Mouse (Mus musculus) ES-CJ7 (cell line): ENCODE measurements at regions not wholly inside any gene's neighbourhood (a gene's known extent, or its start where the extent isn't known, plus 50 kb on each side); places are given as distances from the start of the nearest gene placed in this dataset.
A peak's percentile ranks its signal among the peaks of the same experiment; 100 is the strongest.

ENCODE experiments used
- DNase-seq: peaks from one replicate; pipeline ENCODE4 v3.0.0; 2011; ENCODE audit warnings: low read depth, low spot score

DNA sequence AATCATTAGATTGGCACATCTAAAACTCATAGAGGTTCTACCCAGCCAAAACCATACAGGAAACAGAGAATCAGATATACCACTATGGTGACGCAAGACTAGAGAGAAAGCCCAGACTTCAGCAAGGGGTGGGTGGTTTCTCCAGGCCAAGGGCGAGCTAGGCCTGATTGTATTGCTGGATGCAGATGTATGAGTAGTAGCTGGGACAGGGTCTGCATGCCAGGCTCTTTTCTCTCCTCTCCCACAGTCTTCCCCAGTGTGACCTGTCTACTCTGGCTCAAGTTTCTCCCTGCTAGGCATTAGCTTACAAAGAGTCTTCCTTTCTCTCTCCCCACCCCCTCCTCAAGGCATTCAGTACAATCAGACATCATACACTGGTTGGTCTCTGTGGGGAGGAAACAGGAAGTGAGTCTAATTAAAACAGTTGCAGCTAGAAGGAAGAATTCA is 181.8 kb upstream of the Sesn3 start:
- DNase-seq, result no peak

DNA sequence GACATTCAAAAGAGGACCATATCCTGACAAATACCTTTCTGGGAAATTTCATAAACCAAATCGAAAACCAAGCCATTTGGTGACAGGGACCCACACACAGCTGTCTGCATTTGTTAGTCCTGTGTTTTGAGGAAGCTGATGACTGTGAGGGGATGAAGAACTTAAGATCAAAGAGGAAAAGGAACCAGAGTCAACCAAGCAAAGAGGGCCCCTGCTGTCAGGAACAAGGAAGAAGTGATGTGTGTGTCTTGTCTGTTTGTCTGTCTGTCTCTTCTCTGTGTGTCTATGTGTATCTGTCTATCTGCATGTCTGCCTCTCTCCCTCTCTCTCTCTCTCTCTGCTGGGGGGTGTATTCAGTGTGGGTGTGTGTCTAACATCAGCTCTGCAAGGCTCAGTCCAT is 171.3 kb upstream of the Sesn3 start:
- no peak for DNase-seq

DNA sequence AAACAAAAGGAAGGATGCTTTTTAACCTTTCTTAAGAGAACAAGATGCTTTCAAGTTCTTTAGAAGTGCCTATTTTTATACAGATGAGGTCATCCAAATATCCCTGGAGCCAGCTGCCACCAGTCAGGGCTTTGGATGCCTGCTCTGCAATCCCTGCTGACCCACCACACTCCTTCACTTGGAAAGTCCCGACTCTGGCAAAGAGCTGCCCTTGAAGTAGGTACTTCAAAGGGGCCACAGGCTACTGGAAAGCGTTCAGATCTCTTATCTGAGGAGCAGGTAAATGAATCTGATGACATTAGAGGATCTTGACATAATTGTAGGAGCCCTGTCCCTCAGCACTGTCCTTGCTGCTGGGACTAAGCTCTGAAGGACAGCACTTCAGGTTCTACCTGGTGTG is 169.9 kb upstream of the Sesn3 start:
- DNase-seq, result no peak

DNA sequence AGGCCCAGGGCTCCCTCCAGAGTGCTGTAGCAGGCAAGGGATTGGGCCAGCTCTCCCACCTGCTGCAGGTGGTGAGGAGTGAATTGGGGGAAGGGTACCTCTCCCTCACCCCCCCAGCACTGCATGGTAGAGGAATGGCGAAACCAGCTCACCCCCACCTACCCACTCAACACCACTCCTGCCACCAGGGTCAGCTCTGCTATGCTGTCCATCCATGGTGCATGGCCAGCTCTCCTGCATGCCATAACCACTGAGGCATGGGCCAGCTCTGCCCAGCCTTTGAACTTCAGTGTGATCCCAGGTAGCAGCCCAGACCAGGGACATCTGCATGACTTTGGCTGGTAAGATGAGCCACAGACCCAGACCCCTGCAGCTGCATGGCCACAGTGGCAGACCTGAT is 168.5 kb upstream of the Sesn3 start:
- no peak for DNase-seq

DNA sequence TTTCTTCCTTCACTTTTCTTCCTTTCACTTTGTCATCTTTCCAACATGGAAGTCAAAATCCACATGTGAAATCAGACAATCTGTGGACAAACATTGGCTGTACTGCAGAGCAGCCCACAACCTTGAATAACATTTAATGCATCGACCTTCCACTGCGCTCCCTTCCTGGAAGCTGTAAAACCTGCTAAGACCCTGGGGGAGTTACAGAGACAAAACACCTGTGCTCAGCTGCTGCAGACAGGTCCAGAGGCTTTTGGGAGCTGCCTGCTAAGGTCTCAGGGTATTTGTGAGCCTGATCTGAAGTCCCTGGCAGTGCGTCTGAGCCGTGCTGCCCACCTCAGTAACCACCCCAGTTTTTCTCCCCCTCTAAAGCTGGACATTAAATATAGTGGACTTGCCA is 166.1 kb upstream of the Sesn3 start:
- DNase-seq, result no peak

DNA sequence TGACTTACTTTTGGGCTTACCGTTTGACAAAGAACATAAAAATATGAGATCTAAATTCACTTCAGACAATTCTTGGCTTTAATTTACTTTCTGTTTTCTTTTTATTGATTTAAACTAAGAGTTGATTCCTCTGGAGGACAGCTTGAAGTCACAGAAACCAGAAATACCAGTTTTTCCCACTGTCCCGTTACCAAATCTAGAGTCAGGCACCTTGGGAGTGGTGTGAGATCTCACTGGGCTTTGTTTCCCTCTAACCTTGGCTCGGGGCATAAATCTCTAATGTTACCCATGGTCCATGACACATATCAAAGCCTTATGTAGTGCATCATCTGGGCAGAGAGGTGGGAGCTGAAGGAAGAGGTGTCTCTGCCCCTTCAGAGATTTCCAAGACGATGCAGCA is 165.4 kb upstream of the Sesn3 start:
- DNase-seq, result no peak

DNA sequence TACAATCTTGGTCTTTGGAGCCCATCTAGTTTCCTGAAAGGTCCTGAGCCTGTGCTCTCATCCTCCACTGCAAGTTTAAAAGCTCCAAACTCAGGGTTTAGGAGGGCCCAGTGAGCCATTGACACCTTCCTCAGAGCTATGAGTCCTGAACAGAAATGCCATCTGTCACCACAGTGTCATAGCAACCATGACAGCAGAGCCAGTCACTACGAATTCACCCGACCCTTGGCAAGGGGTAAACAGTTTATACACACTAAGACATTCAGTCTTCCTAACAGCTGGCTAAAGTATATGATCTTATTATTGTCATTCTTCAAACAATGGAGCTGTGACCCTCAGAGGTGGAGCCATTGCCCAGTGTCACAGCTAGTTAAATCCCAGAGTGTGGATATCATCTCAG is 163.2 kb upstream of the Sesn3 start:
- no peak for DNase-seq

DNA sequence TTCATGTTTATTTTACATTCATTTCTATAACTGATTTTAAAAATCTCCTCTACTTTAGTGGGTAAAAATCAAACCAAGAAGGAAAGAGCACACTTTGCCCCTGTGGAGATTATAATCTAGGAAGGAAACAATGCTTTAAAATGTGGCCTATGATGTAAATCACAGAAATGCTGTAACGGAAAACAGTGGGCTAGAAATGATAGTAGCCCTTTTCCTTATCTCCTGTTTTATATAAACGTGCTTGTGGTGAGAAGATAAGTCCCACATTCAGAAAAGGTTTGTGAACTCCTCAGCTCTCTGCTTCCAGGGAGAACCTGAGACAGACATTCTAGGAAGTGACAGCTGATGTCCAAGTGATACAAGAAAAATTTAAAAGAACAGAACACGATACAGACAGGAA is 159.3 kb upstream of the Sesn3 start:
- no peak for DNase-seq

DNA sequence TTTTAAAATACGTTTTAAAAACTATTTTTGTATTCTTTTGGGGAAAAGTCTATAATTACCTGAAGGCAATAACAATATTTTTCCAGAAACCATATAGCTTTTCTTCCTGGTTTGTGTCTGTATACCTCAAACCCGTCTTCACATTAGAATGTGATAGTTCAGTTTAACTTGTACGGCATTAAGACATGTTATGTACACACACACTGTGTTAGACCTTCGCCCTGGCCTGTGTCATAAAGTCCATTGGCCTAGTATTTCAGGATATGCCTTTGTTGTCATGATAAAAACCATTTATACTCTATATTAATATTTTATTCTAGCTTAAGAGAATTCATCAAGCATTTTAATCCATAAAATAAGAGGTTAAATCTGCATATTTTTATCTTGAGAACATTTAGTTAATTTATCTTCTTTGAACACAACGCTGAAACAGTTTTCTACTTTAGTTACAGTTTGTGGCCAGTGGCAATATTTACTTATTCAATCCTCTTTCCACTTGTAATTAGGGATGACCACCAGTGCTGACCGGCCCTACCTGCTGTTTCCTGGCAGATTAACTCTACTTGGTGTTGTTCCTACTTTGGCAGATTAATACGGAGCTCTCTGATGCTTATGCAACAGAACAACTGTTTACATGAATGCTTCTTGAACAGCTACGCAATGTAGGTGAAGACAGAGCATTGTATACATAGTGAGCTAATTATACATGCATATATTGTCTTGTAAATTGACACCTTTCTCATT is 158.6 kb upstream of the Sesn3 start:
- DNase-seq, result no peak

DNA sequence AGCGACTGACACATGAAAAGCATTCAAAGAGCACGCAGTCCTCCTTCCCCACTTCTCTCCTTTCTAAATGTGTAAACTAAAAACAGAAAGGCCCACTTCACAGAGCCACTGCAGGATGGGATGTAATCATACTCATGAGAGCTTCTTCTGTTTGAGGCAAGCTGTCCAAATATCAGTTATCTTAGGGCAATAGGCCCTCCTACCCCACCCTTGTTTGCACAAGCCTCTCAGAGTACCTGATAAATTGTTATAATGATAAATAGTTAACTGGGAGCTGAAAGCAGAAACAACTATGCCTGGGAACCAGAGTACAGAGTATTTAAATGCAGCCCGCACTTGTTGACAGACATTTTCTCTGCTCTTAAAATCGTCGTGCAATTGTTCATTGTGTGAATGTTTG is 141.5 kb upstream of the Sesn3 start:
- DNase-seq, result no peak

DNA sequence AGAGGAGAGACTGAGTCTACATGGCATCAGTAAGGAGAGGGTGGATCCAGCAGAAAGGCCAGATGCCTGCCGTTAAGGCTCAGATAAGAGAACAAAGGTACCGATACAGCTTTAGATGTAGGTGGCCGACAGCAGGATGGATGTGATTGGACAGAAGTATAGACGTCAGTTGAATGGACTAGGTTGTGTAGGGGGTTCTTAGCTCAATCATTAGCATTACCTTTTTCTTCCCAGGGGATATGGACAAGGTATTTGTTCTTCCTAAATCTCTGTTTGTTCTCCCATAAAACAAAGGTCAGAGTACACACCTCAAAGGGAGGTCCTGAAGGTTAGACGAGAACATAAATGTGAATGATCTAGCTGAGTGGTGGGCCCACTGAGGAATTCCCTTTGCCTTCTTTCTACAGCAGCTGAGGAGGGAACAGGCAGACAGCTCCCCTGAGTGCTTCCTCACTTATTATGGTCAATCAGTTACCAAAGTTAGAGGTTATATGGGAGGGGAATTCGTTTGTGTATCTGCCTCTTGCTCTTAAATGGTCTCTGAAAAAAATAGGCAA is 139.9 kb upstream of the Sesn3 start:
- DNase-seq, result no peak

DNA sequence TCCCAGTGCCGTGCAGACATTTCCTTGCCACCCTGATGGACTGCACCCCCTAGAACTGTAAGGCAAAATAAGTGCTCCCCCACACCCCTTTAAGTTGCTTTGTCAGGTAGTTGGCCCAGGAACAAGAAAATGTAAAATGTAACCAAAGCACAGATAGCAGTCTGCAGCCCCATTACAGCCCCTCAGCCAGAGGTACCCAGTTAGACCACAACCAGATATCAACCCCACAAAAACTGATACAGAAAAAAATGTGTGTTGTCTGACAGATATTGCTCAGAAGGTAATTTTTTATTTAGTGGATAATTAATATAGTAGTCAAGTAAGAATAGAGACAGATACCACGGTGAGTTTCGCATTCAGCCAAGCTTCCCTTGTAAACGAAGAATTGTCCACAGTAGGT is 133.5 kb upstream of the Sesn3 start:
- DNase-seq, result no peak

DNA sequence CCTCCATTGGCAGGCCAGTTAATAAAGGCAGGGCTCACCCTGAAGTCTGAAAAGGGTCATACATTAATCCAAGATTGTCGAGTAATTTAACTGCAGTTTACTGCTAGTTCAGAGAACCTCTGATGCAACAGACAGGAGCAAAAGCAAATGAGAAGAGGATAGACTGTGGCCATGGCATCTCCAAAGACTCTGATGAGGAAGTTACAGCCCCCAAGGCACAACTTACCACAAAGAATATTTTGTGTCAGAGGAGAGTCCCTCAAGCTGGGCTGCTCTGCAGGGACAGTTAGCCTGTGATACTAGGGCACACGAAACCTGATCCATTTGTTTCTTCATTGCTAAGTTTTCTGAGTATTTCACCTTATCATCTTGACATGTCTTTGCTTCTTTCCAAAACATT is 130.9 kb upstream of the Sesn3 start:
- DNase-seq, result no peak

DNA sequence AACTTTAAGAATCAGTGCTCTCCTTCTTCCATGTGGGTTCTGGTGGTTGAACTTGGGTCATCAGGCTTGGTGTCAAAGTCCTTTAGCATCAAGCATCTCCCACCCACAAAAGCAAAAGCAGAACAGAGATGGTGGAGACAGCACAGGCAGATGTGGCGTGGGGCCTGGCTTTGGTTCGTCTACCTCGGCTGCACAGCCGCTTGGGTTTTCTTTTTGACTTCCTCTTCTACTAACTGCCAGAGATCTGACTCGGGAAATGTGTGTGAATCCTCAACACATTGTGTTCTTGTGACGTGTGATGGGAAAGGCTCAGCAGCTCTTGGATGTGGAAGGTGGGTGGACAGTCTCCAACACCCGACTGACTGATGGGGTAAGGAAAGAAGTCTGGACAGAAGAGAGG is 127.8 kb upstream of the Sesn3 start:
- DNase-seq, result no peak

DNA sequence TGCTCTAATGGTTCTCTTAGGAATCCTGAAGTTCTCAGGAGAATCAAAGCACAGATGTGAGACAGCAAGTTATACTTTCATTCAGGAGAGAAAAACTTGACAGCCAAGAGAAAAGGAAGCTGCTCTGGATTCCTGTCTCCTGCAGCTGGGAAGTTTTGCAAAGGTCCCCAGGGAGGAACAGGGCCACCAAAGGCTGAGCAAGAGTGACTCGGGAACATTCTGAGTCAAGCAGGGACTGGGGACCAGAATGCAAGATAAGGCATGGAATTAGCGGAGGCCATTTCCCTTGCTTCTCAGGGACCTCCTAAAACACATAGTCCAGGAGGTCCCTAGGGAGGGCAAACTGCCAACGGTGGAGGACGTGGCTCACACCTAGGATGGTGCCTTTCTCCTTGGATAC is 127.1 kb upstream of the Sesn3 start:
- DNase-seq, result no peak

DNA sequence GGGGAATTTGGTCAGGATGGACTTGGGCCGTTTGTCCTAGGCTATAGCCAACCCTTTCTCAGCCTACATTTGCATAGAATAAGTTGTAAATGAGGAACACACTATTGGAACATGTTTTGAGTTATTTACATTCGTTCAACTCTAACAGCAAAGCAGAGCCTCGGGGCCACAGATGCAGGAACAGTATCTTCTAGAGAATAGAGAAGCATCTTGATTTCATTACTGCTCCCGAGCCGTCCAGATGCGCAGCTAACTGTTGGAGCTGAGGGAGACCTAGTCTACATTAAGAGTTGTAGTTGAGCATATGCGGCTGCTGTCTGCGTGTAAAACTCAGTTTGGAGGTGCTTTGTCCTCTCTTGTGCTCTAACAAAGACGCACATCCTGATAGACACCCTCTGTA is 124.6 kb upstream of the Sesn3 start:
- no peak for DNase-seq

DNA sequence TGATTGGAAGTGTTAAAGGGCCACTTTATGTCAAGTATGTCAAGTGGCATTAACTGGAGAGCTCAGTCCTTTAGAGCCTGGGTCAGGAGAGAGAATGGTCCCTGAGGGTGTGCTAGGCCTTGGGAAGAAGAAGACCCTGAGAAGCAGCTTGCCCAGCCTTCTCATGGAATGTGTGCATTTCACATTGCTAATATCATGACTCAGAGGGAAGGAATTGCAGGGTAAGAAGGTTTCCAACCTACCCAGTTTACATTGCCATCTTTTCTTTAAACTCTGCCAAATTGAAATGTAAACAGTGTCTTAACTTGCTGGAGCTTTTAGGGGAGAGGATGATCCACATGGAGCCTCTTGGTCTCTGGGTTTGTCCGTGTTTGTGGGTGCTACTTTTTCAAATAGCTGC is 117.9 kb upstream of the Sesn3 start:
- no peak for DNase-seq

DNA sequence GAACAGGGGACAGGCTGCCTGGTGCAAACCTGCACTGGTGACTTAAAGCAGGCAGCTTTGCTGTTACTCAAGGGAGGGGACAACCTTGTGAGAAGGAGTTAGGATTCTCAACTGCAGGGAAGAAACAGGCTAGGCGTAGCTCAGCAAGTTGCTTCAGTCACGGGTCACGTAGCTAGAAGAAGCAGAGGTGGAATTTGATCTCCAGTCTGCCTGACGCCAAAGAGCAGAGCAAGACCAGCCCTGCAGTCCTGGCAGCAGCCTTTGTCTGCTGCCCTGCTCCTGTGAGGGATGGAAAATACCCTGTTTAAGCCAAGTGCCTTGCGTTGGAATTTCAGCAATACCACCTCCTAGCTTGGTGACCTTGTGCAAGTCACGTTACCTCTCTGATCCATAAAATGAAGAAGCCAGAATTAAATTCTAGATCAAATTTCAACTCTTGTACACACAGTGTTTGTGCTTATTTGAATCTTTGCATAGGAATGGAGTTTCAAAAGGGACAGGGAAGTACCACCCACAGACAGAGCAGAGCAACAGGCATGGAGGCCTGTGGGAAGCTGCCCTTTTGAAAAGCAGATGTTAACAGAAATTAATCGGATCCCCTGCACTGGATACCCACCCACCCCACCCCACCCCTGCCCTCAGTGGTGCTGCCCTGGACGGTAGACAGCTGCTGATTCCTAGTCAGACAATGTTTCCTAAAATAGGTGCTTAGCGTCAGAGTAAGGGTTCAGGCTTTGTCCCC is 116.6 kb upstream of the Sesn3 start:
- no peak for DNase-seq

DNA sequence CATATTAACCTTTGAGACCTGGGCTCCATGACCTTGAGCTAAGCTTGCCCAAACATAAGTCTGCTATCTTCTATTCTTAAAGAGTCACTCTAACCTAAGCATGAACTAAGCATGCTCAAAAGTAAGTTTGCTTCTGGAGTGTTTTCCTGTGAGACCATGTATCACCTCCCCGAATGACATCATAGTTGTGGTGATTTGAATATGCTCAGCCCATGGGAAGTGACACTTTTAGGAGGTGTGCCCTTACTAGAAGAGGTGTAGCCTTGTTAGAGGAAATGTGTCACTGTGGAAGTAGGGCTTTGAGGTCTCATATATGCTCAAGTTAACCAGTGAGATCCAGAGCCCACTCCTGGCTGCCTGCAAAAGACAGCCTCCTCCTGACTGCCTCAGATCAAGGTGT is 114.7 kb upstream of the Sesn3 start:
- DNase-seq, result no peak

DNA sequence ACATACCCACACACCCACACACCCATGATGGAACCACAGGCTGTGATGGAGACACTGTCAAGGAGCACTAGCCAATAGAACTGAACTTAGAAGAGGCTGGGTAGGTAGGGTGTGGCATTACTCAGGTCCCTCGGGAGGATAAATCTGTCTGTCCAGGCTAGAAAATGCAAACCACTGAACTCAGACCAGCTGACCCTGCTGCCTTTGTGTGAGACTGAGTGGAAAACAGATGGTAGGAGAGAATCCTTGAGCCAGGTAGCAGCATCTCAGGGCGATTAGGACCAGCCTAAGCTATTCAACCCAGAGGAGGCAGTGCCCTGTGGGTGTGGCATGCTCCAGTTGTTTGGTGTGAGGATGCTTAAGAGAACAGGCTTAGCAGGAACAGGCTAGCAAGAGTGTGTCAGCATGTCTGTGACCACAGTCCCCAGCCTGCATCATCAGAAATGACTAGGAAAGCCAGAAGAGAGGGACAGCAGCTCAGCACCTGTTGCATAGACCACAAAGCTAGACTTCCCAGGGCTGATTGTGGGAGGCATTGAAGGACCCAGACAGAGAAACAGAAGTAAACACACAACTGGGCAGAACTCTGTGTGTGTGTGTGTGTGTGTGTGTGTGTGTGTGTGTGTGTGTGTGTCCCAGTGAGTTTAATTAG is 103.2 kb upstream of the Sesn3 start:
- DNase-seq, result no peak

DNA sequence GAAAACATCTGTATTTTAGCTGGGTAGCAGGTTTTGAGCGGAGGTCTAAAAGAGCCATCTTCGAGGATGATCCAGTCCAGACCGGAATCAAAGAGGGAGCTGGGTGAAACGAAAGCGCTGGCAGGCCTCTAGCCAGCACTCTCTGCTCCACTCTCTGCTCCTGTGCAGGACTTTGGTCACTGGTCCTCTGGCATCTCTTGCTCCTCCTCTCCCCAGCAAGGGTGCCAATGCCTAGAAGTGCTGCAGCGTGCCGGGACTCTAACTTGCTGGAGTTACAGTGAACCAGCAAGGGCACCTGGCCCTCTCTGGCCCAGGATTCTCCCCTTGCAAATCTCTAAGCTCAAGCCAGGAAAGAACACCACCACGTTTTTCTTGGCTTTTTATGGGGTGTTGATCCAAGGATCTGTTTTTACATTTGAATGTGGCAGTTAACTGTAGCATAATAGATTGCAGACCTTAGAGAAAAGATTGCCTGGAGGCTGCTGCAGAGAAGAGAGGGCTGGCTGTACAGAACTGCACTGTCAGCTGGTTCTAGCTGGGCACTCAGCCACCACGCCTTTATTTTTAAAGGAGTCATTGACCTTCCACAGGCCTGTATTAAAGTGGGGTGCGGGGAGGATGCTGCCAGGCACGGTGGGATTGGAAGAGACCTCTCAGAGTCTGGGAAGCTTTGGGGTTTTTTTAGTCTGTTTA is 101.1 kb upstream of the Sesn3 start:
- DNase-seq, result peak; percentile 97
